Mouse (Mus musculus) intestine, embryonic 14.5 days (tissue): ENCODE data around the gene Serpina3g. TPM values are rescaled to one million over a fixed set of nuclear protein-coding genes. Genes with fewer than 3 reads are reported as not detected.

Experiments
- ATAC-seq: fragments of 200-750 bp; cut with Nextera tagmentation; replicated peaks from 2 replicates; pipeline ENCODE4 v1.8.0; 2017; ENCODE audit warnings: low read depth, moderate number of reproducible peaks, moderate TSS enrichment, moderate library complexity; ENCODE audit not compliant: low FRiP score, low TSS enrichment
- DNase-seq: peaks from one replicate; pipeline ENCODE4 v3.0.0-alpha.2; 2018; ENCODE audit warnings: low spot score
- H3K27ac ChIP-seq: fragments of 300-500 bp; sonication (generic); 2 replicates; pipeline ENCODE4 v1.5.1; 2014; ENCODE audit warnings: low read depth, mild to moderate bottlenecking, control low read depth
- H3K27me3 ChIP-seq: fragments of 300-500 bp; sonication (generic); replicated peaks from 2 replicates; pipeline ENCODE4 v1.6.1; 2014; ENCODE audit warnings: low read length, control low read depth; ENCODE audit not compliant: control insufficient read depth, insufficient read depth
- H3K36me3 ChIP-seq: fragments of 300-500 bp; sonication (generic); 2 replicates; pipeline ENCODE4 v1.6.1; 2014; ENCODE audit warnings: low read length, control low read depth; ENCODE audit not compliant: control insufficient read depth, insufficient read depth
- H3K4me1 ChIP-seq: fragments of 300-500 bp; sonication (generic); replicated peaks from 2 replicates; pipeline ENCODE4 v1.6.1; 2014; ENCODE audit warnings: low read length, control low read depth, mixed read lengths; ENCODE audit not compliant: control insufficient read depth, insufficient read depth
- H3K4me2 ChIP-seq: fragments of 300-500 bp; sonication (generic); 2 replicates; pipeline ENCODE4 v1.6.1; 2014; ENCODE audit warnings: low read length
- H3K4me3 ChIP-seq: fragments of 300-500 bp; sonication (generic); 2 replicates; pipeline ENCODE4 v1.5.1; 2014; ENCODE audit warnings: low read depth, low read length, control low read depth, mixed read lengths
- H3K9ac ChIP-seq: fragments of 300-500 bp; sonication (generic); 2 replicates; pipeline ENCODE4 v1.6.1; 2014; ENCODE audit warnings: mild to moderate bottlenecking, low read length
- H3K9me3 ChIP-seq: fragments of 300-500 bp; sonication (generic); 2 replicates; pipeline ENCODE4 v1.6.1; 2016; ENCODE audit warnings: low read length, control low read depth; ENCODE audit not compliant: control insufficient read depth
- WGBS: fragments of 180-500 bp; shearing (Covaris S2); extraction: QIAGEN DNeasy Blood & Tissue Kit; methylation state at CpG from one replicate; pipeline ENCODE4 v1.1.7; 2014; 5-methylcytosine and 5-hydroxymethylcytosine counted together
- polyA plus RNA-seq: library from polyadenylated mRNA; unstranded; fragments of >200 nt; fragmentation: Nextera tagmentation; extraction: Ambion mirVana; gene quantifications from 2 replicates; pipeline ENCODE4 v1.2.1, GENCODE M21; 2014

The Serpina3g gene
- polyA plus RNA-seq, 1 experiment from 2014 or later = 2.2 TPM

DNA sequence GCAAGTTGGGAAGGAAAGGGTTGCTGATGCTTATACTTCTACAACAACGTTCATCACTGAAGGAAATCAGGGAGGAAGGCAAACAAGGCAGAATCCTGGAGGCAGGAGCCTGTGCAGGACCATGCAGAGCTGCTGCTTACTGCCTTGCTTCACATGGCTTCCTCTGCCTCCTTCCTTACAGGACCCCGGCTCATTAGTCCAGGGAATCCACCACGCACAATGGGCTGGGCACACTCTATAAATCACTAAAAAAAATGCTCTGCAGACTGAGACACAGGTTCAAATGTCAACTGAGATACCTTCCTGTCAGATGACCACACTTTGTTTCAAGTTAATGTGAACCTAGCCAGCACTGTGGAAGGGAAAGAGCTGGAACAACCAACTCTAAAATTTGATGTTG, 25.0 kb downstream of the Serpina3g start:
- ATAC-seq = no peak
- DNase-seq = no peak
- no peaks in the 10 kb centered on the region for H3K9me3 ChIP-seq

DNA sequence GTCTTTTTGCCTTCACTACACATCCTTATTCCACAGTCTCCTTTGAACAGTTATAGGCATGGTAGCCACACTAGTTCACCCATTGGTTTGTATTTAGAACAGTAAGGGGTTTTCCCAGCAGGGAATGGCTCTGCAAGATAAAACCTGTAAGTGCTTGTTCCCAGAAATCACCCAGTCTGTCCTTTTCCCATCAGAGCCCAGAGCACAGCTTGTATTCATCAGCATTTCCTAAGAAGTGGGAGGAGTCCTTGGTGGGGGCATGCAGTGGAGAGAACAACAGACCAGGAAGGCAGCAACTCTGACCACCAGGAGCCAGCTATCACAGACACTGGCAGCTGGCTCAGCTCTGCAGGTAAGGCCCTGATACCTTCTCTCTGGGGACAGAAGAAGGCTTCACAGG, 26.8 kb downstream of the Serpina3g start, which contains the start of gene Serpina3i:
TSS of gene Serpina3i (plus strand) at position 260 of the 400 bp plus-strand sequence.
- no peaks in the 10 kb centered on the region for H3K36me3 ChIP-seq
- no peak within 1 kb of the TSS for H3K4me2 ChIP-seq
- no peak for ATAC-seq
- no peak within 1 kb of the TSS for H3K4me3 ChIP-seq
- no peaks in the 10 kb centered on the region for H3K27me3 ChIP-seq
- H3K9me3 ChIP-seq = no peaks in the 10 kb centered on the region
- no peak within 1 kb of the TSS for H3K27ac ChIP-seq
- DNase-seq = no peak
- H3K4me1 ChIP-seq = no peaks in the 10 kb centered on the region
- no peak within 1 kb of the TSS for H3K9ac ChIP-seq

More for the DNA sequence above, 25.0 kb downstream of the Serpina3g start:
- no peaks in the 10 kb centered on the region for H3K27me3 ChIP-seq
- no peak overlapping the region for H3K27ac ChIP-seq
- H3K4me1 ChIP-seq = no peaks in the 10 kb centered on the region
- no peak overlapping the region for H3K4me2 ChIP-seq
- H3K4me3 ChIP-seq = no peak overlapping the region
- H3K9ac ChIP-seq = no peak overlapping the region
- H3K36me3 ChIP-seq = no peaks in the 10 kb centered on the region
- 37% methylated on average over 3 of the region's 3 CpGs for WGBS

DNA sequence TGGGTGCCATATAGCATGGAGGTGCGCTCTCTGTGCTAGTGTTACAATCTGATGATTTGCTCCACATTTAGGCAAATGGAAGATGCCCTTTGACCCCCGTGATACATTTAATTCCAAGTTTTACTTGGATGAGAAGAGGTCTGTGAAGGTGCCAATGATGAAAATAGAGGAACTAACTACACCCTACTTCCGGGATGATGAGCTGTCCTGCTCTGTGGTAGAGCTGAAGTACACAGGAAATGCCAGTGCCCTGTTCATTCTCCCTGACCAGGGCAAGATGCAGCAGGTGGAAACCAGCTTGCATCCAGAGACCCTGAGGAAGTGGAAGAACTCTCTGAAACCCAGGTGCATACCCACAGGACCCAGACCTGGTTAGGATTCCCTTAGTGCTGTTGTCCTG, 30.3 kb downstream of the Serpina3g start:
- ATAC-seq = no peak
- Histone ChIP-seq H3K36me3 (no peaks in the 10 kb centered on the region), H3K4me2 (no peak overlapping the region), H3K9me3 (no peaks in the 10 kb centered on the region), H3K27me3 (no peaks in the 10 kb centered on the region), H3K27ac (no peak overlapping the region), H3K9ac (no peak overlapping the region), H3K4me1 (no peaks in the 10 kb centered on the region), H3K4me3 (no peak overlapping the region)
- DNase-seq = no peak
- 77% methylated on average over 3 of the region's 3 CpGs for WGBS

DNA sequence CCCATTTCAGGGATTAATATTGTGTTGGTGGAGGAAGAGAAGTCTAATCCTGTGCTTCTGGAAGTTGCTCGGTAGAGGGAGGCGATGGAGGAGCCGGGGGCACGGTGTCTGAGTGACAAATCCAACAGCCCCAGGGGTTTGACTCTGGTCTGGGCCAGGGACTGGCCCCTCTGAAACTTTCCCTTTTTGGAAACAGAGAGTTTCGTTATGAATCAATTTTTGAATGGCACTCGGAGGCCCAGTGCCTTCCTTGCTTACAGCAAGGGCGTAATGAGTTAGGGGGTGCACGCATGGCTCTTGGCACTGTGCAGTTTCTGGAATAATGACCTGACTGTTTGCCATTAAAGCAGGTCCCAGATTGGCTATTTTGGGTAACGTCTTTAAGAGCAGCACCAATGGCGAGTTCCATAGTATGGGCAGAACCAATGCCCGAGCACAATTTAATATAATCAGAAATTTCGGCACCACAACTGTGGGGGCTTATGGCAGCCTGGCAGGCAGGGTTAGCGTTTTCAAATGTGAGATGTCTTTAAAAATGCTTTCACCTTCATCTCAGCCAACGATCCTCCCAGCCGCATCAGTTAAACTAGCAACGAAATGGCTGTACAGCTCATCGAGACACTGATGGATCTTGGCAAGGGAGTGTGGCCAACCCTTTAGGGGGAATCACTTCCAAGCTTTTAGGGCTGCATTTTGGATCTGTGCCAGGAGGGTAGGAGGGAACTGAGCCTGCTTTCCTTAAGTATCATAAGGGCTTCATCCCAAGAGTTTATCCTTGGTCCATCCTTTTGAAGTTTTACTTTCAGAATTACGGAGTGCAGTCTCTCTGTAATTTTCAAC, 42.4 kb downstream of the Serpina3g start:
- Histone ChIP-seq H3K27ac (no peak overlapping the region), H3K9me3 (peaks cover 4% of the 10 kb centered on the region; the same call in 1 of the 2 replicates), H3K27me3 (no peaks in the 10 kb centered on the region), H3K4me2 (no peak overlapping the region), H3K36me3 (no peaks in the 10 kb centered on the region), H3K4me1 (no peaks in the 10 kb centered on the region), H3K4me3 (no peak overlapping the region), H3K9ac (no peak overlapping the region)
- ATAC-seq (no peak), DNase-seq (no peak)
- 84% methylated on average over 18 of the region's 18 CpGs for WGBS

DNA sequence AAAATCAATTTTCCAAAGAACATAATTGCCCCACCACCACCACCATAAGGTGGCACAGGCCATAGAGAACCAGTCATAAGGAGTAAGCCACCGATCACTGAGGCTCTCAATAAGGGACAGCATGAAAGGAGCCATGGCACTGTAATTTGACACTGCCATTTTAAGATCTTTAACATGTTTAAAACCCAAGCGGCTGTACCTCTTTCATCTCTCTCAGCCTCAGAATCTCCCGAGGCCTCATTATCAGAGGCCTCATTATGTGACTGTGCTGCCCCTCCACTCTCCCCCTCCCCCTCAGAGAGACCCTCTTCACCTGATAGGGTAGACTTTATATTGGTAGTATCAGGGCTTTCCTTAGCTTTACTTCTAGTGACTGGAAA, 43.0 kb downstream of the Serpina3g start:
- peaks cover 4% of the 10 kb centered on the region; the same call in 1 of the 2 replicates for H3K9me3 ChIP-seq
- no peak overlapping the region for H3K27ac ChIP-seq
- no peaks in the 10 kb centered on the region for H3K4me1 ChIP-seq
- DNase-seq (no peak), ATAC-seq (no peak)
- no peak overlapping the region for H3K9ac ChIP-seq
- WGBS = 28% methylated on average over 3 of the region's 3 CpGs
- no peaks in the 10 kb centered on the region for H3K36me3 ChIP-seq
- H3K4me3 ChIP-seq = no peak overlapping the region
- H3K27me3 ChIP-seq = no peaks in the 10 kb centered on the region
- no peak overlapping the region for H3K4me2 ChIP-seq

GRCm38 (mm10) chr12:104283380-104283779, 47.3 kb downstream of the Serpina3g start:
- Histone ChIP-seq H3K27me3 (no peaks in the 10 kb centered on the region), H3K36me3 (no peaks in the 10 kb centered on the region), H3K4me2 (no peak overlapping the region), H3K9ac (no peak overlapping the region), H3K4me1 (no peaks in the 10 kb centered on the region), H3K27ac (no peak overlapping the region), H3K4me3 (no peak overlapping the region), H3K9me3 (peaks cover 4% of the 10 kb centered on the region; the same call in 1 of the 2 replicates)
- DNase-seq (no peak), ATAC-seq (no peak)
- 90% methylated on average over 11 of the region's 11 CpGs for WGBS

DNA sequence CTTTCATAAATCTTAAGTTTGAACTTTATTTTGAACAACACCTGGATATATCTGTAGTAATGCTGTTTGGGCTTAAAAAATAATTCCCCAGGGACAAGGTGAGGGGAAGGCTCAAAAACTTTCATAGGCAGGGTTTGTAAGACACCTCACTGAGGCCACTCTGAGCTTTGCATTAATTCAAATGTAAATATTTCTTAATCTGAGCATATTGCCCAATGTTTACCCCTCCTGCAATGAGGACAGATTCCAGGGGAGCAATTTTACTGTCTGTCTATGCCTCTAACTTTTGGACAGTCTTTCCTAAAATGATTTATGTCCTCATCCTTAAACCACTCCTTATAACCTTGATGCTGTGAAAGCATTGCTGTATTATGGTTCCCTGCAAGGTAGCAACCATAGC, 52.3 kb downstream of the Serpina3g start:
- ATAC-seq (no peak), DNase-seq (no peak)
- H3K27ac ChIP-seq = no peak overlapping the region
- no peaks in the 10 kb centered on the region for H3K27me3 ChIP-seq
- H3K4me3 ChIP-seq = no peak overlapping the region
- H3K9me3 ChIP-seq = no peaks in the 10 kb centered on the region
- H3K4me2 ChIP-seq = no peak overlapping the region
- H3K4me1 ChIP-seq = no peaks in the 10 kb centered on the region
- no peak overlapping the region for H3K9ac ChIP-seq
- no peaks in the 10 kb centered on the region for H3K36me3 ChIP-seq

GRCm38 (mm10) chr12:104289872-104290271, 53.8 kb downstream of the Serpina3g start:
- DNase-seq = no peak
- no peak overlapping the region for H3K4me3 ChIP-seq
- H3K9ac ChIP-seq = no peak overlapping the region
- no peaks in the 10 kb centered on the region for H3K4me1 ChIP-seq
- H3K27ac ChIP-seq = no peak overlapping the region
- H3K36me3 ChIP-seq = no peaks in the 10 kb centered on the region
- H3K27me3 ChIP-seq = no peaks in the 10 kb centered on the region
- no peaks in the 10 kb centered on the region for H3K9me3 ChIP-seq
- ATAC-seq = no peak
- WGBS = 43% methylated on average over 4 of the region's 4 CpGs
- H3K4me2 ChIP-seq = no peak overlapping the region
